Mouse (Mus musculus) bone marrow macrophage, adult 2 months (primary cell): ENCODE measurements at regions not wholly inside any gene's neighbourhood (a gene's known extent, or its start where the extent isn't known, plus 50 kb on each side); places are given as distances from the start of the nearest gene placed in this dataset.

Experiments used
- CTCF ChIP-seq: IDR thresholded peaks from 2 replicates; pipeline ENCODE4 v1.5.1; 2012; ENCODE audit warnings: low read depth, mild to moderate bottlenecking, low read length, moderate library complexity
- POLR2A ChIP-seq: IDR thresholded peaks from 2 replicates; pipeline ENCODE4 v1.6.1; 2012; ENCODE audit warnings: mild to moderate bottlenecking, low read depth, low read length, borderline replicate concordance

DNA sequence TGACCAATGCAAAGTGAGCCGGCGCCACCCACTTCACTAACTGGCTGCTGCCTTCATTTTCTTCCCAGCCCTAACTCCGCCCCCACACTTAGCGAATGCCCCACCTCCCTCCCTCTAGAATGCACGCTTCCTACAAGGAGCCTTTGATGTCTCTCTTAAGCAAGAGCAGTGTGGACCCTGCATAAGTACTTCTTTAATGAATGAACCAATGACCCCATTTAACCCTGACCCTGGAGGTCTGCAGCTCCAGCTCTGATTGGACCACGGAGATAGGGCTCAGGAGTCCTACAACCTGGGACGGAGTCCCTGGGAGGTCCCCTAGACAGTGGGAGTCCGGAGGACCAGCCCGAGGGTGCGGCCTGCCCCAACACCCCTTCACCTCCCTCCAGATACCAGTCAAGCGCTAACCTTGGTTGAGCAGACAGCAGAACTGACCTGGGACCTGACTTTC, 189.7 kb downstream of the Tfap2c start:
- no peak for TF ChIP-seq CTCF
- no peak for TF ChIP-seq POLR2A
